Mouse (Mus musculus) testis, adult 2 months (tissue): ENCODE measurements at regions not wholly inside any gene's neighbourhood (a gene's known extent, or its start where the extent isn't known, plus 50 kb on each side); places are given as distances from the start of the nearest gene placed in this dataset.

Source experiments
- H3K27ac ChIP-seq: fragments of 200-500 bp; 2 replicates; pipeline ENCODE4 v1.5.1; 2012; ENCODE audit warnings: low read depth, low read length; ENCODE audit not compliant: control insufficient read depth, insufficient read depth
- H3K27me3 ChIP-seq: fragments of 200-500 bp; 2 replicates; pipeline ENCODE4 v1.6.1; 2012; ENCODE audit warnings: mild to moderate bottlenecking, low read length, moderate library complexity; ENCODE audit not compliant: control insufficient read depth, insufficient read depth
- H3K36me3 ChIP-seq: fragments of 200-500 bp; 2 replicates; pipeline ENCODE4 v1.6.1; 2012; ENCODE audit warnings: mild to moderate bottlenecking, low read length; ENCODE audit not compliant: control insufficient read depth, insufficient read depth
- H3K4me1 ChIP-seq: fragments of 200-500 bp; 2 replicates; pipeline ENCODE4 v1.6.1; 2012; ENCODE audit warnings: low read length; ENCODE audit not compliant: control insufficient read depth, insufficient read depth
- H3K4me3 ChIP-seq: fragments of 200-500 bp; 2 replicates; pipeline ENCODE4 v1.5.1; 2012; ENCODE audit warnings: low read depth, mild to moderate bottlenecking, low read length, moderate library complexity, mixed read lengths; ENCODE audit not compliant: control insufficient read depth
- CTCF ChIP-seq: fragments of 200-500 bp; IDR thresholded peaks from 2 replicates; pipeline ENCODE4 v1.5.1; 2012; ENCODE audit warnings: low read depth, mild to moderate bottlenecking, inconsistent platforms, low read length, moderate library complexity; ENCODE audit not compliant: control insufficient read depth, insufficient read depth, insufficient replicate concordance
- POLR2A ChIP-seq: fragments of 200-500 bp; IDR thresholded peaks from 2 replicates; pipeline ENCODE4 v1.6.1; 2012; ENCODE audit warnings: low read depth, mild to moderate bottlenecking, inconsistent platforms, low read length, moderate library complexity; ENCODE audit not compliant: control insufficient read depth

- Histone ChIP-seq H3K27ac (no peak overlapping the region), H3K4me1 (no peaks in the 10 kb centered on the region), H3K27me3 (no peaks in the 10 kb centered on the region), H3K4me3 (no peak overlapping the region), H3K36me3 (no peaks in the 10 kb centered on the region)
- TF ChIP-seq POLR2A (no peak), CTCF (no peak)
Observed at GRCm38 (mm10) chr15:11597021-11597420, 197.6 kb upstream of the Tars start.

- TF ChIP-seq POLR2A (no peak), CTCF (no peak)
- Histone ChIP-seq H3K36me3 (no peaks in the 10 kb centered on the region), H3K4me3 (no peak overlapping the region), H3K4me1 (no peaks in the 10 kb centered on the region), H3K27ac (no peak overlapping the region), H3K27me3 (no peaks in the 10 kb centered on the region)
Observed at GRCm38 (mm10) chr15:11590542-11591116, 191.2 kb upstream of the Tars start.

GRCm38 (mm10) chr15:11589795-11590194 is 190.3 kb upstream of the Tars start:
- Histone ChIP-seq H3K4me1 (no peaks in the 10 kb centered on the region), H3K27me3 (no peaks in the 10 kb centered on the region), H3K27ac (no peak overlapping the region), H3K4me3 (no peak overlapping the region), H3K36me3 (no peaks in the 10 kb centered on the region)
- no peak for TF ChIP-seq POLR2A

- H3K36me3 ChIP-seq: no peaks in the 10 kb centered on the region
- no peak overlapping the region for H3K4me3 ChIP-seq
- no peak overlapping the region for H3K27ac ChIP-seq
- H3K27me3 ChIP-seq: no peaks in the 10 kb centered on the region
- H3K4me1 ChIP-seq: no peaks in the 10 kb centered on the region
- TF ChIP-seq POLR2A (no peak), CTCF (no peak)
Observed at GRCm38 (mm10) chr15:11586384-11586783, 186.9 kb upstream of the Tars start.

DNA sequence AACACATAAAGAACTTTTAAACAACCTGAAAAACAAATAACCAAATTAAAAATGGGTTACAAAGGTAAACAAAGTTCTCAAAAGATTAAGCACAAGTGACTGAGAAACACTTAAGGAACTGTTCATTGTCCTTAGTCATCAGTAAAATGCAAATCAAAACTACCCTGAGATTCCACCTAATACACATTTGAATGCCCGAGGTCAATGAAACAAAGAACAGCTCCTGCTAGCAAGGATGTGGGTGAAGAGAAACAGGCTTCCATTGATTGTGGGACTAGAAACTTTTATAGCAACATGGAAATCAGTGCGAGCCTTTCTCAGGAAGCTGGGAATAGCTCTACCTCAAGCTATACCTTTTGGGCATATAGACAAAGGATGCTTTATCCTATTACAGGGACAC is 184.7 kb upstream of the Tars start:
- Histone ChIP-seq H3K36me3 (no peaks in the 10 kb centered on the region), H3K27me3 (no peaks in the 10 kb centered on the region), H3K4me1 (no peaks in the 10 kb centered on the region), H3K27ac (no peak overlapping the region), H3K4me3 (no peak overlapping the region)
- TF ChIP-seq CTCF (no peak), POLR2A (no peak)

DNA sequence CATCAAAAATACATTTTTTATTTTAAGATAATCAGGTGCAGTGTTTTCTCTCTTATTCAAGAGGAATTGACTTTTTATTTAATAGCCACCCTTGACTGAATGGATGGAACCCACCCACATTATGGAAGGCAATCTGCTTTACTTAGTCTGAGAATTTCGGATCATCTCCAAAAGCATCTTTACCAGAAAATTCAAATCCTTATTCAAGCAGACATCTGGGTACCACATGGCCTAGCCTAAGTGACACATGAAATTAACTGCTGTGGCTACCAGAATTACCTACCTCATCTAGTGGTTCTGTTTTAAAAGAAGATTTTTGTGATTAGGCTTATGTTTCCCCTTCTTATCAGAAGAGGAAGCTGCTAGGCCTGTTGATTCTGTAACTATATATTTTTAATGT is 178.9 kb upstream of the Tars start:
- H3K27me3 ChIP-seq: no peaks in the 10 kb centered on the region
- no peaks in the 10 kb centered on the region for H3K36me3 ChIP-seq
- no peak overlapping the region for H3K4me3 ChIP-seq
- H3K27ac ChIP-seq: no peak overlapping the region
- H3K4me1 ChIP-seq: no peaks in the 10 kb centered on the region
- TF ChIP-seq CTCF: no peak

DNA sequence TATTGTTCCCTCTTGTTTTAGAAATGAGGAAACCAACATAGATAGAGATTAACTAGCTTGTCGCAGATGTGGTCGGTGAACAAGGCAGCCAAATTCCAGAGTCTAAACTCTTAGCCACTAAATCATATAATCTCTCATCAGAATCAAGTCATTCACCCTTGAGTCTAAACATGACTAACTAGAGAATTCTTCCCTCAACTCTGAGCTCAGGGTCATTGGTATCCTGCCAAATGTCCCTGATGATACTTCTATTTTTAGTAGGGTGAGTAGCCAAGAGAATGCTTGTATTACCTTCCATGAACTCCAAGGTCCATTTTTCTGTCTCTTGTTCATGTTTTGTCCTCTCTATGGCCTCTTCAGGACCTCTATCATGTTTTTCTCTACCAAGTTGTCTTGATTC is 174.9 kb upstream of the Tars start:
- TF ChIP-seq CTCF: no peak
- TF ChIP-seq POLR2A: no peak
- Histone ChIP-seq H3K27ac (no peak overlapping the region), H3K36me3 (no peaks in the 10 kb centered on the region), H3K4me1 (no peaks in the 10 kb centered on the region), H3K27me3 (no peaks in the 10 kb centered on the region), H3K4me3 (no peak overlapping the region)

DNA sequence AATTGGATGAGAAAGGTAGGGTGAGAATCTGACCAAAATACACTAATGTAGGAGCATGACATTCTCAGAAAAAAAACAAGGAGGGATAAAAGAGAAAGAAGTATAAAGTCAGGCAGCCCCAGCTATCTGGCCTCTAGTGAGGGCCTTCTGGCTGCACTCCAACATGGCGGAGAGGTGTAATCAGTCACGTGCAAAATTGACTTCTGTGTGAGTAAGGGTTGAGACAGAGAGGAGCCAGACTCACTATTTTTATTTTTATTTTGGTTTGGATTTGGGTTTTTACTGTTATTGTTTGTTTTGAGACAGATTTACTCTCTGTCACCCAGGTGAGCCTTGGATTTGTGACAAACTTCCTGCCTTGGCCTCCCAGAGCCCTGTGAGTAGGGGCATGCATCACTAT is 174.0 kb upstream of the Tars start:
- TF ChIP-seq POLR2A (no peak), CTCF (no peak)
- Histone ChIP-seq H3K27ac (no peak overlapping the region), H3K36me3 (no peaks in the 10 kb centered on the region), H3K4me1 (no peaks in the 10 kb centered on the region), H3K4me3 (no peak overlapping the region), H3K27me3 (no peaks in the 10 kb centered on the region)

DNA sequence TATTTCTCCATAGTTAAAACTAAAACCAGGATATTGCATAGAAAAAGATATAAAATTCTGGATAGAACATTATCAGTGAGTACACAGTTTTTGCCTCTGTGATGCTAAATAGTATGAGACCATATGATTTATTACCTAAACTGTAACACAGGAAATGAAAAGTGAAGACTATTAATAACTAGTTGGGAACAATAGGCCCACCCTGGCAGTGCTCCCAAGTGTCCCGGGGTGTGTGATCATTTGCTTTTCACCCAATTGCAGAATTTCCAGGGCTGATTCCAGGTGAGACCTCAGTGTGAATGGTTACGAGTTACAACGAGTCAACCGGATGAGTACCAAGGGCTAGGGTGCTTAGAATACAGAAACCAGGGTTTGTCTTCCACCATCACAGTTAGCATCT is 172.6 kb upstream of the Tars start:
- H3K4me1 ChIP-seq: no peaks in the 10 kb centered on the region
- H3K27me3 ChIP-seq: no peaks in the 10 kb centered on the region
- no peak overlapping the region for H3K4me3 ChIP-seq
- no peaks in the 10 kb centered on the region for H3K36me3 ChIP-seq
- no peak for TF ChIP-seq POLR2A
- TF ChIP-seq CTCF: no peak
- H3K27ac ChIP-seq: no peak overlapping the region
